Mouse (Mus musculus): ENCODE data around the gene Dcun1d3. TPM values are rescaled to one million over a fixed set of nuclear protein-coding genes. Genes with fewer than 3 reads are reported as not detected.
A peak's percentile ranks its signal among the peaks of the same experiment; 100 is the strongest.

Gene Dcun1d3
- 18.3 and 19.9 TPM in 2 replicates for polyA plus RNA-seq (2015; fragmentation: Nextera tagmentation; extraction: Ambion mirVana)

DNA sequence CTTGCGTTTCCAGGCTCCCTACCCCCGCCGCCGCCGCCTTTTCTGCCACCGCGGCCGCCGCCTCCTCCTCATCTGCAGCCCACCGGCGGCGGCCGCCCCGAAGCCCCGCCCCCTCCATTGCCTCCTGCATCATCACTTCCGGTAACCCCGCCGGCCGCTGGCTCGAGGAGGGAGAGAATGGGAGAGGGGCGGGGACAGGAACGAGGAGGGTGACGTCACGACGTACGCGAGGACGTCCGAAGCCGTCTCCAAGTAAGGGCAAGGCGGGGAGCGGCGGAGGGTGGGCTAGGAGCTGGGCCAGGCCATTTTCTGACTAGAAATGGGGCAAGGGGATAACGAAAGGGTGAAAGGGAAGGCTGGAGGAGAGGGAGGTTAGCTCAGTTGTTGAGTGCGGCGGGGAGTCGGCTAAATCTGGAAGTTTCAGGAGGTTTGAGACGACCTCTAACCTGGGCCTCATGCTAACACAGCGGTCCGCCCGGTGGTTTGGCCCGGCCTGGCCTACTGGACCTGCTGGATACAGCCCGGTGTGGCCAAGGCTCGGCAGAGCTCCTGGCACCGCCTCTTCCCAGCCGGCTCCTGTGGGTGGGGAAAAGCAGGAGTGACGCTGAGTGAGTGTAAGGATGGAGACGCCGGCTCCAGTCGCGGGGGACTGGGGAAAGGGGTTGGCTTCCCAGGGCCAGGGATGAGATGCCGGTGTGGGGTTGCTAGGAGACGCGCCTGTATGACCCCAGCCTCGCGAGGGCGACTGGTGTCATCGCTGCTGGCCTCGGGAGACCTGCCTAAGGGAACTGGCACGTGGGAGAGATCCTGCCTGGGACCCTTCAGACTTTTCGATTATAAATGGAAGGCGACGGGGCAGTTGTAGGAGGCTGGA, at the start of gene Dcun1d3, which contains the start of gene Lyrm1:
Gene Dcun1d3, minus strand, starts transcription at position 660 of the 874 bp plus-strand sequence.
Gene Lyrm1, plus strand, starts transcription at position 223 of the 874 bp plus-strand sequence.
- no peaks in the 10 kb centered on the region for H3K9me3 ChIP-seq
- peak within 1 kb of the TSS; percentile 98 for H3K27ac ChIP-seq
- WGBS, result under 1% methylated on average over 63 of the region's 63 CpGs
- ATAC-seq (replicated peaks), result peak; percentile 98
- peak within 1 kb of the TSS; percentile 82 for H3K4me3 ChIP-seq
- peaks cover 37% of the 10 kb centered on the region for H3K4me1 ChIP-seq
- H3K27me3 ChIP-seq (replicated peaks), result no peaks in the 10 kb centered on the region
- peak within 1 kb of the TSS; percentile 72 for H3K4me2 ChIP-seq
- H3K36me3 ChIP-seq (replicated peaks), result no peaks in the 10 kb centered on the region
- peak within 1 kb of the TSS; percentile 86 for H3K9ac ChIP-seq

DNA sequence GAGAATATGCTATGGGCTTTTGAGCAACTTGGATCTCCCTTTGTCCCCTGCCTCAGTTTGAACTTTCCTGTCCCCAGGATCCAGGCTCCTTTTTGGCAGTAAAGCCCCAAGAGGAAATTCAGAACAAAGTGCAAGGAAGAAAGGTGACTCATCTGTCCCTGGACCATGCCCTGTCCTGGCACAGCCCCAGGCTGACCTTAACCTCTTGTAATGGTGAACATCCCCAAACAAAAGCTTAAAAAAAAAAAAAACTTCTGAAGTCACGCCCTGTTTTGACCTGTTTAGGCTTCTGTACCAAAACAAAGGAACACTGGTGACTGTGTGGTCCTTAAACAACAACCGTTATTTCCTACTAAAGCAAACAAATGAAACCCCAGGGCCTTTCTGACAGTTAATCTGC, 45.5 kb upstream of the Dcun1d3 start:
- H3K27ac ChIP-seq, result no peak overlapping the region
- H3K36me3 ChIP-seq (replicated peaks), result no peaks in the 10 kb centered on the region
- H3K9ac ChIP-seq, result no peak overlapping the region
- no peaks in the 10 kb centered on the region for H3K27me3 ChIP-seq (replicated peaks)
- WGBS, result 63% methylated on average over 2 of the region's 2 CpGs
- no peaks in the 10 kb centered on the region for H3K9me3 ChIP-seq
- H3K4me1 ChIP-seq, result no peaks in the 10 kb centered on the region
- no peak overlapping the region for H3K4me2 ChIP-seq
- ATAC-seq (replicated peaks), result no peak
- H3K4me3 ChIP-seq, result no peak overlapping the region

DNA sequence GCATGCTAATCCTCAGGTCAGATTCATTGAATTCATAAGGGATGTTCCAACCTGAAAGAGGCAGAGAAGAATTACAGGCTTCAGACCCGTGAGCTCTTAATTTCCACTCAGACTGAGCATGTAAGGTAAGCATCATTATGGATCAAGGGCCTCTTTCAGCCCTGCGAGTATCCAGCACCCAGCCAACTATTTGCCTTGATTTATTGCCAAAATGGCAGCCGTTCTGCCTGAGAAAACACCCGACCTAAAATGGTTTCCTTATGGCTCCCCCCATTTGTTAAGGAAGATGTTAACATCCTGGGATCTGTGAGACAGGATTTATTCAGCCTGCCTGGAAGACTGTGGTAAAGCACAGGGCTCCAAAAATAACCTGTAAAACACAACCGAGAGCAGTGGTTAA, 40.9 kb upstream of the Dcun1d3 start:
- Histone ChIP-seq H3K27ac (no peak overlapping the region), H3K9ac (no peak overlapping the region), H3K9me3 (no peaks in the 10 kb centered on the region), H3K27me3 (replicated peaks) (no peaks in the 10 kb centered on the region), H3K4me3 (no peak overlapping the region), H3K36me3 (replicated peaks) (no peaks in the 10 kb centered on the region), H3K4me1 (no peaks in the 10 kb centered on the region), H3K4me2 (no peak overlapping the region)
- WGBS, result 80% methylated on average over 5 of the region's 5 CpGs
- ATAC-seq (replicated peaks), result no peak

DNA sequence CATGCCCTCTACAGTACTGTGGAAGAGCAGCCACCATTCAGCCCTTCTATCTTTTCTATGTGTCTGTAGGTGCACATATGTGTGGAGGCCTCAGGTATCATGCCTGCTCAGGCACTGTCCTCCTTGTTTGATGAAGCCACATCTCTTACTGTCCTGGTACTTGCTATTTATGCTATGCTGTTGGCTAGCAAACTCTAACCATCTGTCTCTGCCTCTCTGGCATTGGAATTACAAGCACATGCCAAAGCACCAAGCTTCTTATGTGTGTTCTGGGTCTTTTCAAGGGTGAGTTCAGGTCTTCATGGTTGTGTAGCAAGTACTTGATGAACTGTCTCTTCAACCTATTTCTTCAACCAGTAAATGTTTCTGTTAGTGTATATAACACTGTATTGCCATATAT, 40.2 kb upstream of the Dcun1d3 start:
- Histone ChIP-seq H3K9ac (no peak overlapping the region), H3K9me3 (no peaks in the 10 kb centered on the region), H3K27ac (no peak overlapping the region), H3K36me3 (replicated peaks) (no peaks in the 10 kb centered on the region), H3K27me3 (replicated peaks) (no peaks in the 10 kb centered on the region), H3K4me1 (no peaks in the 10 kb centered on the region), H3K4me2 (no peak overlapping the region), H3K4me3 (no peak overlapping the region)
- ATAC-seq (replicated peaks), result no peak

DNA sequence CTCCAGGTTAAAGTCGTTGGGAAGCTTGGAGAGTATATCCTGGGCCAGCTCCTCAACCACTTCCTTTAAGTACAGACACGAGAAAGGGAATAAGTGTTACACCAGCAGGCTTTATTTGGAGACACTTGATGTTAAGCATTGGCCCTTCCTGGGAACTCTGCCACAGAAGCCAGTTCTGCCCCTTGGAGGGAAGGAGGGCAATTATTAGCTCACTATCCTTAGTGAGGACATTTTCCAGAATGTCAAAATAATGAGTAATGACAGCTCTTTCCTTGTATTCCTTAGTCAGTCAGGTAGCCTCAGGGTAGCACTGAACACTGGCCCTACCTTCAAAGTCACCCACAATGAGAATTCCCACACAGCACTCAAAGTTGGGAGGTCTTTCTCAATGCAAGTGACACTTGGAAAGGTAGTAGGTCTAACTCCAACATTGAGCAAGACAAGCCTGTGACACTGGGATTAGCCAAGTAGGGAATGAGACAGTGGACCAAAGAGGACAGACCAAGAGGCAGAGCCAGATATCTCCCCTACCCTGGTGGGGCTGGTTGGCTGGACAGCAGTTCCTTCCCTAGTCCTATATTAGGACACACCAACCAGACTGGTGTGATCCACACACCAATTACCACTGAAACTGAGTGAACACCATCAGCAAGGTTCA, 32.8 kb upstream of the Dcun1d3 start:
- H3K4me2 ChIP-seq, result no peak overlapping the region
- no peak for ATAC-seq (replicated peaks)
- 81% methylated on average over 2 of the region's 2 CpGs for WGBS
- H3K36me3 ChIP-seq (replicated peaks), result no peaks in the 10 kb centered on the region
- no peaks in the 10 kb centered on the region for H3K27me3 ChIP-seq (replicated peaks)
- H3K9ac ChIP-seq, result no peak overlapping the region
- no peaks in the 10 kb centered on the region for H3K9me3 ChIP-seq
- no peak overlapping the region for H3K27ac ChIP-seq
- H3K4me3 ChIP-seq, result no peak overlapping the region
- H3K4me1 ChIP-seq, result no peaks in the 10 kb centered on the region

DNA sequence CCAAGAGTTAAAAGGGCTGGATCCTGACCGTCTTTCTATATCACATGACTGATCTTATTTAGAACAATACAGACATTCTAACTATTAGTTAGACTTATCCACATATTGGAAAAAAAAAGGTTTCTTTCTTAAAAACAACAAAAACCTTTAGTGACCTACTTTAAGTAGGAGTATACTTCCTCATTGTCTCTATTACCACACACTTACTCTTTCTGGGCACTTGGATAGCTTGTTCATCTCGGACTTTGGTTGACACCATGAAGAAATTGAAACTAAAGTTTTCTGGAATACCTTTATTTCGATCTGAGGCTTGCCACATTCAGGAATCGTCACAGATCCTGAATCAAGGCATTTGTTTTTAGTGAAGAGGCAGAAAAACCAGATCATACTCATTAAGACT, 25.0 kb upstream of the Dcun1d3 start:
- Histone ChIP-seq H3K9ac (no peak overlapping the region), H3K4me3 (no peak overlapping the region), H3K36me3 (replicated peaks) (no peaks in the 10 kb centered on the region), H3K9me3 (no peaks in the 10 kb centered on the region), H3K27me3 (replicated peaks) (no peaks in the 10 kb centered on the region), H3K4me2 (no peak overlapping the region), H3K4me1 (no peaks in the 10 kb centered on the region), H3K27ac (no peak overlapping the region)
- WGBS, result 85% methylated on average over 4 of the region's 4 CpGs
- no peak for ATAC-seq (replicated peaks)

DNA sequence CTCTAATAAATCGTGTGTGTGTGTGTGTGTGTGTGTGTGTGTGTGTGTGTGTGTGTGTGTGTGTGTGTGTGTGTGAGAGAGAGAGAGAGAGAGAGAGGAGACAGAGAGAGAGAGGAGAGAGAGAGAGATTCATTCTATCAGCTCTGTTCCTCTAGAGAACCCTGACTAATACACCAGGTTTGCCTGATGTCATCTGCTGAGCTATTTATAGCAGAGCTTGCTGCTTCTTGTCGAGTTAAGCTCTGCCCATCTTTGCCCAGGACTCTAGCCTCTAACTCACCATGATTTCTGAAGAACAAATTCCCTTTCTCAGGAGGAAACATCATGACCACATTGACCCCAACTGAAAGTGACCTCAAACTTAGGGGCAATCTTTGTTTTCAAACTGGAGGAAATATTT, 24.4 kb upstream of the Dcun1d3 start:
- Histone ChIP-seq H3K4me1 (no peaks in the 10 kb centered on the region), H3K9ac (no peak overlapping the region), H3K4me2 (no peak overlapping the region), H3K27me3 (replicated peaks) (no peaks in the 10 kb centered on the region), H3K27ac (no peak overlapping the region), H3K4me3 (no peak overlapping the region), H3K36me3 (replicated peaks) (no peaks in the 10 kb centered on the region), H3K9me3 (no peaks in the 10 kb centered on the region)
- ATAC-seq (replicated peaks), result no peak
- WGBS, result 64% methylated on average over 2 of the region's 2 CpGs

DNA sequence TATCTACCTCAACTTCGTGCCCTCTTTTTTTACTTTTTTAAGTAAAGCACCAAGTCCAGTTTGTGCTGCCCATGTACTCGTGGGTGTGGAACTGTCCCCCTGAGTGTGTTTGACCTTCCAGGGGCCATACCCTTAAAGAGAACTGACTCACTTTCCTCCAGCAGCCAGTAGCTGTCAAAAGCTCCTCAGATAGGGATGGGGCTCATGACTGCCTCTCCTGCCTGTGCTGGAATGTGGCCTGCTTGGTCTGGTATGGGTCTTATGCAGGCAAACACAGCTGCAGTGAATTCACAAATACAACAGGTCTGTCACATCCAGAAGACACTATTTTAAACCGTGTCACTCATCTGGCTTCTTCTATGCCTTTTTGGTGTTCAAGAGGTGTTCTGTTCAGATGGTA, 15.6 kb upstream of the Dcun1d3 start:
- no peaks in the 10 kb centered on the region for H3K9me3 ChIP-seq
- no peak for ATAC-seq (replicated peaks)
- H3K4me1 ChIP-seq, result no peaks in the 10 kb centered on the region
- no peak overlapping the region for H3K4me3 ChIP-seq
- H3K9ac ChIP-seq, result no peak overlapping the region
- H3K4me2 ChIP-seq, result no peak overlapping the region
- H3K27ac ChIP-seq, result no peak overlapping the region
- H3K36me3 ChIP-seq (replicated peaks), result no peaks in the 10 kb centered on the region
- no peaks in the 10 kb centered on the region for H3K27me3 ChIP-seq (replicated peaks)
- 81% methylated on average over 3 of the region's 3 CpGs for WGBS

DNA sequence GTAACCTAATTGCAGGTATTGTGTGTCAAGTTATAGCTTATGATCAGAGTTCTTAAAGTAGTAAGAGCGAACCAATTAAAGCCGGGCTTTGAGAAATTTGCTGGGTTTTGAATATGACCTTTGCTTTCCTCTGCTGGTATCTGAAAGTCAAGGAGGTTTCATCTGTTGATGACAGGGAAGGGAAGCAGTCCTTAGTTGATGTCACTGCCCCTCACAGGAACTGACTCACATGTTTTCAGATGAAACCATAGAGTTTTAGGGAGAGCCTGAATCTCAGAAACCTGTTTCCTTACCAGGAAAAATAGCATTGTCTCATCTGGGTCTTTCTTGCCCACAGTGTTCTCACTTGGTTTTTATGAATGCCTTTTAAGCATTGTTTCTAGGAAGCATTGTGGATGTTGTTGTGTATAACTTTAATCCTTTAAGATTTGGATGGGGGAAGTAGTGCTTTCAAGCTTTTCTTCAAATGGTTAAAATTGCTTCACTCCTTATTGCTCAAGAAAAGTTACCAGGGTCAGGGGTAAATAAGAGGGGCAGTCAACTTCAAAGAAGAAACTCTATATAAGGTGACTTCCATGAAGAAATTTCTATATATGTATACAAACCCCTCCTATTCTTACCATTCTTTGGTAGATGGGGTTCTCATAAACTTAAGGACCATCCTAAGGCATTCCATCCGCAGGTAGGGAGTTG, 10.6 kb upstream of the Dcun1d3 start:
- Histone ChIP-seq H3K9me3 (no peaks in the 10 kb centered on the region), H3K9ac (no peak overlapping the region), H3K27me3 (replicated peaks) (no peaks in the 10 kb centered on the region), H3K36me3 (replicated peaks) (no peaks in the 10 kb centered on the region), H3K4me2 (no peak overlapping the region), H3K27ac (no peak overlapping the region), H3K4me1 (no peaks in the 10 kb centered on the region), H3K4me3 (no peak overlapping the region)
- WGBS, result 96% methylated on average over 3 of the region's 3 CpGs
- no peak for ATAC-seq (replicated peaks)

DNA sequence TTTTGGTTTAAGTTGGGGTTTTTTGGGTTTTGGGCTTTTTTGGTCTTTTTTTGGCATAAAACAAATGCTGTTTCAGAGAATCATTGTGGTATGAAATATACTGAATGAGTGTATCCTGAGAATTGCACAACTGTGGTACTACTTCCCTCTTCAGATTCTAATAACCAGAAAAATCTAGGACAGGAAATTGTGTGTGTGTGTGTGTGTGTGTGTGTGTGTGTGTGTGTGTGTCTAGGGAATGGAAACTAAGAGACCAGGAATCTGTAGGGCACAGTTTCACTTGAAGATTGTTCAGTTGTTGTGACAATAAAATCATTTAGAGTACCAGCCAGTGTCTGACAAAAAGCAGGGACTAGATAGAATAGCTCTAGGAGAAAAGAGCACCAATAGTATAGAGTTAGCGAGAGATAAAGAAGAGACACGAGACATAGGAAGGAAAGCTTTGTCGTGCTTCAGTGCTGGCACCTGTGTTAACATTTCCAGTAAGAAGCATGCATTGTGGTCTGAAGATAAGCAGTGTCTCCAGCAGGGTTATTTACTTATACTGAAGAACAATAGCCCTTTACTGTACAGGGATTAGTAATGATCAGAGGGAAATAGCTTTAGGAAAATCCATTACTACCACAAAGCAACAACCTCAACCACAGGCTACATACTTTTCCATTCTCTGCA, 3.4 kb upstream of the Dcun1d3 start:
- Histone ChIP-seq H3K27ac (no peak overlapping the region), H3K4me3 (no peak overlapping the region), H3K36me3 (replicated peaks) (no peaks in the 10 kb centered on the region), H3K4me2 (no peak overlapping the region), H3K9me3 (no peaks in the 10 kb centered on the region), H3K4me1 (peaks cover 18% of the 10 kb centered on the region), H3K27me3 (replicated peaks) (no peaks in the 10 kb centered on the region), H3K9ac (no peak overlapping the region)
- 61% methylated on average over 3 of the region's 3 CpGs for WGBS
- ATAC-seq (replicated peaks), result no peak

DNA sequence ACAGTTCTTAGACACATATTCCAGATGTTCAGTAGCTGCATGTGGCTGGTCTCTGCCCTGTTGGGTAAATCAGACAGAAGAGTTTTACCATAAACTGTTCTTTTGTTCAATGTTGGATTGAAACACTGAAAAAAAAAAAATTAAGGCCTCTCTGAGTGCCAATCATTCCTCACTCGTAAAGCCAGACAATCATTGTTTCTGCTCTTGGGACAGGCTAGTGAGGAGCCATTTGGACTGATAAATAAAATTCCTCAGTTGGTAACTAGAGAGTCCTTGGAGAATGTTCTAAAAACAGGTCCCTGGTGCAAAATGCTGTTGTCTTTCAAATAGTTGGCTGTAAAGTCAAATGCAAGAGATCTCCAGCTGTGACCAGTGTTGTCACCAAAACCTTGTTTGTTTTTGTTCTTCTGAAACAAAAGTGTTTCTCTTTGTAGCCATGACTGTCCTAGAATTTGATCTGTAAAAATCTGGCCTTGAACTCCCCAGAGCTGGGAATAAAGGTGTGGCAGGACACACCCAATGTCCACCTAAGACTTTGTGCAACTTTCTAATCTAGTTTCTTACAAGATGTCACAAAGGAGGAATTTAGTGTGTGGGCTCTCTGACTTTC, 2.3 kb upstream of the Dcun1d3 start:
- WGBS, result 48% methylated on average over 1 of the region's 1 CpGs
- no peak for ATAC-seq (replicated peaks)
- Histone ChIP-seq H3K9me3 (no peaks in the 10 kb centered on the region), H3K4me3 (no peak overlapping the region), H3K27ac (no peak overlapping the region), H3K4me1 (peaks cover 30% of the 10 kb centered on the region), H3K36me3 (replicated peaks) (no peaks in the 10 kb centered on the region), H3K9ac (no peak overlapping the region), H3K4me2 (no peak overlapping the region), H3K27me3 (replicated peaks) (no peaks in the 10 kb centered on the region)
